Mouse (Mus musculus) Patski (cell line): ENCODE measurements around the gene Bcl2l1. TPM values are rescaled to one million over a fixed set of nuclear protein-coding genes. Genes with fewer than 3 reads are reported as not detected.

ENCODE experiments used
- ATAC-seq: fragments of 100-300 bp; one replicate; pipeline ENCODE4 v1.8.0; 2021
- CTCF ChIA-PET: fragments of 350-600 bp; sonication (Branson Sonifier 250); formaldehyde crosslinking; loops from one replicate; lab custom pipeline; 2022; ENCODE audit warnings: inconsistent platforms; lab: Charles Lee
- POLR2A ChIA-PET: fragments of 350-600 bp; sonication (Branson Sonifier 250); formaldehyde crosslinking; loops from one replicate; lab custom pipeline; 2022; ENCODE audit warnings: antibody characterized with exemption, inconsistent platforms; lab: Charles Lee
- DNase-seq: peaks from one replicate; pipeline ENCODE4 v3.0.0-alpha.2; 2011; ENCODE audit warnings: low read depth, low spot score
- H3K27me3 ChIP-seq: fragments of 371-371 bp; one replicate; pipeline ENCODE4 v1.5.1; 2021
- CTCF ChIP-seq: fragments of 100-300 bp; IDR thresholded peaks from one replicate; pipeline ENCODE4 v1.5.1; 2021
- in situ Hi-C: fragments of 300-500 bp; cut with MboI; formaldehyde crosslinking; loops from 3 replicates; pipeline ENCODE4 v1.11.1; 2018; ENCODE audit warnings: low pct_unique_long_range_greater_than_20kb, mixed read lengths
- polyA plus RNA-seq: library from polyadenylated mRNA; unstranded; gene quantifications from one replicate; pipeline ENCODE4 v1.2.3, GENCODE M21; 2021

The Bcl2l1 gene
- polyA plus RNA-seq, 1 experiment from 2014 or later: 133 TPM

DNA sequence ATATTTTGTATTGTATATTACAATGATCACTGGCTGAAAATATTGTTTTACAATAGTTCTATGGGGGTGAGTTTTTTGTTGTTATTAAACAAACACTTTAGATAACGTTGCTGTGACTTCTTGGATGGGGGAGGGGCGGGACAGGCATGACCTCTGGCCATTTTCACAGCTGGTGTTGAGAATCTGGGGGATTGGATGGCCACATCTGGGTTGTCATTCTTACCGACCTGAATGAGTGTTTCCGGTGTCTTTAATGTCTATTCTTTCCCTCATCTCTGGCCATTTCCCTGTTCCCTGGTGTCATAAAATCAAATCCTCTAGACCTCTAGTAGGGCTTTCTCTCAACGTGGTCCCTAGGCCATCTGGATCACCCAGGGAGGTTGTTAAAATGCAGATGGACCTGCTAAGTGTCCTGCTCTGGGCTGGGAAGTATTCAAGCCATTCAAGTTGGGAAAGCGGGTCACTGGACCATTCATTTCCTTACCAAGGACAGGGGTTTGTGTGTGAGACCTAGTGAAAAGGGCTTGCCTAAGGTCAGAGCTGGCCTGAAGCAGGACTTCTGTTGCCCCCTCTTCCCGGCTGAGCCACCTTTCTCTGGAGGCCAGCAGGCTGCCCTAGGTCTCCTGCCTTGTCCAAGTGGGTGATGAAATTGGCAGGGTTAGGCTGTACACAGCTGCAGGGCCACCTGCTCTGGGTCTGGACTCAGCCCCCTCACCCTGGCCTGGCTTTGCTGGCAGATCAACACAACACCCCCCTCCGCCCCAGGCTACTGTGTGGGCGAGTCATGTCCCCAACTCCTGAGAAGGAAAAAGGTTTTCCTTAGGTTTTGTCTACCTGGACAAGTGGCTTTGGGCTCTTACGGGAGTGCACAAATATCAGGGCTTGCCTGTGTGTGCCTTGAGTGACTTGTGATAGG, 94.0 kb downstream of the Bcl2l1 start:
- no peak for DNase-seq
- no peak for ATAC-seq
- POLR2A ChIA-PET: interaction anchor here (0.5 to 1.1 kb wide), 7 partner anchors 20 to 822 kb away, joined by 3 to 6 read pairs (median 3); no protein-coding TSS in a partner anchor
- CTCF ChIA-PET: interaction anchor here (1.4 to 2.5 kb wide), 2 partner anchors 40 to 92 kb away, joined by 3 to 14 read pairs; no protein-coding TSS in a partner anchor
- in situ Hi-C loops: loop anchor here (5.0 kb wide), 1 partner anchor 170 kb away; no protein-coding TSS in a partner anchor
- TF ChIP-seq CTCF: no peak
- no peaks in the 10 kb centered on the region for H3K27me3 ChIP-seq

DNA sequence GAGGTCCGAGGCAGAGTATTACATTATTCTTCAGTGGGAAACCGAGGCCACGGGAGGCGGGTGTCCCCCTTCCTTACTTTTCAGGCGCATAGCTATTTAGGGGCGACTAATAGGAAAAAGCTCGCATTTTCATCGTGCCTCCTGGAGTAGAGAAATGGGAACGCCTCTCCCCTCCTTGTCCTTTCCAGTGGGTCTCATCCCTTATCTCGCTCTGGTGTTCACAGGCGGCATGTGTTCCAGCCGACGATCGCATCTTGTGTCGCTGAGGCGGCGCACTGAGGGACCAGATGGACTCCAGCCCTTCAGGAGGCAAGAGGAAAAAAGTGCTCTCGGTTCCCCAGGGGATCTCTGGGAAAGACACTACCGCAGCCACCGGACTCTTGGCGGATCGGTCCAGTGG, 94.8 kb downstream of the Bcl2l1 start:
- ChIA-PET CTCF (interaction anchor here (2.5 kb wide), 1 partner anchor 40 kb away, joined by 14 read pairs; no protein-coding TSS in a partner anchor), POLR2A (interaction anchor here (0.6 to 1.1 kb wide), 8 partner anchors 19 to 93 kb away, joined by 3 to 4 read pairs (median 3); no protein-coding TSS in a partner anchor)
- no peak for ATAC-seq
- DNase-seq: no peak
- no peaks in the 10 kb centered on the region for H3K27me3 ChIP-seq
- in situ Hi-C loops: loop anchor here (5.0 kb wide), 1 partner anchor 171 kb away; no protein-coding TSS in a partner anchor
- no peak for TF ChIP-seq CTCF

DNA sequence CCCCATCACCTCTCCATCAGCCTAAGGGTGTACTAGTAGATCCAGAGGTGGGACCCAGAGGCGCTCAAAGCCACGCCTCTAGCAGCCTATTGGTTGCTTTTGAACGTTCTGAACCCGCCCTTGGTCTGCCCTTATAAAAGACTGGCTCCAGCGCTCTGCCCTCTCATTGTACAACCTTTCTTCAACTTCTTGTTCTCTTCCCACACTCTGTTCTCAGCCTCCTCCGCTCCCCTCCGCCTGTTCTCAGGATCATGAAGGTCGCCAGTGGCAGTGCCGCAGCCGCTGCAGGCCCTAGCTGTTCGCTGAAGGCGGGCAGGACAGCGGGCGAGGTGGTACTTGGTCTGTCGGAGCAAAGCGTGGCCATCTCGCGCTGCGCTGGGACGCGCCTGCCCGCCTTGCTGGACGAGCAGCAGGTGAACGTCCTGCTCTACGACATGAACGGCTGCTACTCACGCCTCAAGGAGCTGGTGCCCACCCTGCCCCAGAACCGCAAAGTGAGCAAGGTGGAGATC, 95.4 kb downstream of the Bcl2l1 start, which contains the start of gene Id1:
TSS of gene Id1 (plus strand) at position 162 of the 512 bp plus-strand sequence.
- TF ChIP-seq CTCF: no peak
- no peaks in the 10 kb centered on the region for H3K27me3 ChIP-seq
- ATAC-seq (peak; percentile 59), DNase-seq (no peak)
- POLR2A ChIA-PET: interaction anchor here (0.6 to 1.1 kb wide), 8 partner anchors 18 to 93 kb away, joined by 3 to 4 read pairs (median 3); no protein-coding TSS in a partner anchor
- CTCF ChIA-PET: interaction anchor here (2.5 kb wide), 1 partner anchor 39 kb away, joined by 14 read pairs; no protein-coding TSS in a partner anchor
- in situ Hi-C loops: loop anchor here (5.0 kb wide), 1 partner anchor 171 kb away; no protein-coding TSS in a partner anchor

- ChIA-PET POLR2A (interaction anchor here (0.8 kb wide), 1 partner anchor 12 kb away, joined by 4 read pairs; no protein-coding TSS in a partner anchor), CTCF (interaction anchor here (2.5 kb wide), 1 partner anchor 38 kb away, joined by 14 read pairs; no protein-coding TSS in a partner anchor)
- in situ Hi-C loops: loop anchor here (5.0 kb wide), 1 partner anchor 172 kb away; no protein-coding TSS in a partner anchor
- ATAC-seq: peak; percentile 45
- no peak for DNase-seq
- TF ChIP-seq CTCF: no peak
- no peaks in the 10 kb centered on the region for H3K27me3 ChIP-seq
Measured at GRCm38 (mm10) chr2:152734984-152735383, 96.5 kb downstream of the Bcl2l1 start.

- no peak for TF ChIP-seq CTCF
- in situ Hi-C loops: no loop called here
- DNase-seq (no peak), ATAC-seq (no peak)
- ChIA-PET CTCF (interaction anchor here (1.1 kb wide), 1 partner anchor 11 kb away, joined by 3 read pairs; no protein-coding TSS in a partner anchor), POLR2A (interaction anchor here (0.8 kb wide), 1 partner anchor 12 kb away, joined by 4 read pairs; no protein-coding TSS in a partner anchor)
- H3K27me3 ChIP-seq: no peaks in the 10 kb centered on the region
Measured at GRCm38 (mm10) chr2:152734501-152734900, 97.0 kb downstream of the Bcl2l1 start.

- CTCF ChIA-PET: interaction anchor here (0.9 kb wide), 1 partner anchor 13 kb away, joined by 3 read pairs; no protein-coding TSS in a partner anchor
- H3K27me3 ChIP-seq: no peaks in the 10 kb centered on the region
- in situ Hi-C loops: no loop called here
- TF ChIP-seq CTCF: no peak
- POLR2A ChIA-PET: interaction anchor here (0.9 kb wide), 1 partner anchor 28 kb away, joined by 3 read pairs; no protein-coding TSS in a partner anchor
- no peak for DNase-seq
- ATAC-seq: no peak
Measured at GRCm38 (mm10) chr2:152733201-152733600, 98.3 kb downstream of the Bcl2l1 start.

Other genes starting within 250 kb of the Bcl2l1 start
- not detected for gene Defb45, start 232.3 kb downstream of the Bcl2l1 start, polyA plus RNA-seq
- gene Defb36, start 227.4 kb downstream of the Bcl2l1 start, polyA plus RNA-seq: not detected
- gene Defb25, start 208.7 kb downstream of the Bcl2l1 start, polyA plus RNA-seq: not detected
- gene Rem1, start 204.8 kb downstream of the Bcl2l1 start, polyA plus RNA-seq: not detected
- 137 TPM for gene H13, start 162.3 kb downstream of the Bcl2l1 start, polyA plus RNA-seq
- gene Mcts2, start 144.7 kb downstream of the Bcl2l1 start, polyA plus RNA-seq: 19.9 TPM
- gene Id1, start 95.5 kb downstream of the Bcl2l1 start, polyA plus RNA-seq: 117 TPM
- 0.14 TPM for gene Cox4i2, start 77.6 kb downstream of the Bcl2l1 start, polyA plus RNA-seq
- 55.7 TPM for gene Tpx2, start 16.2 kb upstream of the Bcl2l1 start, polyA plus RNA-seq
- 0.08 TPM for gene Mylk2, start 79.6 kb upstream of the Bcl2l1 start, polyA plus RNA-seq
- gene Foxs1, start 101.5 kb upstream of the Bcl2l1 start, polyA plus RNA-seq: 0.04 TPM
- gene Dusp15, start 120.0 kb upstream of the Bcl2l1 start, polyA plus RNA-seq: 0.36 TPM
- 0.45 TPM for gene Ttll9, start 130.8 kb upstream of the Bcl2l1 start, polyA plus RNA-seq
- gene Pdrg1, start 183.7 kb upstream of the Bcl2l1 start, polyA plus RNA-seq: 131 TPM
- not detected for gene Xkr7, start 200.1 kb upstream of the Bcl2l1 start, polyA plus RNA-seq
- not detected for gene Ccm2l, start 234.2 kb upstream of the Bcl2l1 start, polyA plus RNA-seq